In the genomic region with DNA sequence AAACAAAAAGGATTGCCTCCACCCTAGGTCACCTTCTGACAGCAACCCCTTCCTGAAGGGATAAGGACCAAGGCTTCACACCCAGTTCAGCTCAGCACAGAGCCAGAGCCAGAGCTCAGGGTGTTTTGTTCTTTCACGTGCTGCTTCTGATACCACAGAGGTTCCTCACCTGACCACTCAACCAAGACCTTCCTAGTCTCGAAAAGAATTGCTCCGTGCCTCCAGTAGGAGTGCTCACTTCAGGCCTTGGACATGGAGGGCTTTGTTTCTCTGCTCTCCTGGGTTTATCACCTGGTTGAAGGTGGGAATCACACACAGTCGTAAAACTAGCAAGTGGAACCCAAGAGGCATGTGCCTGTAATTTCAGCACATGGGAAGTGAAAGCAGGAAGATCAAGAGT, we compare ENCODE assay signal across 28 mouse cellular contexts. TPM values are rescaled to one million over a fixed set of nuclear protein-coding genes. Genes with fewer than 3 reads are reported as not detected.
DNase-seq lines count a peak whose midpoint lies in the region; ATAC-seq and TF ChIP-seq lines count a peak whose summit lies in the region.
"Had no signal": no experiment of that assay in that cellular context is flagged by ENCODE, and none has a peak within 500 bp of the region (broad histone marks: within the 10 kb centered on the region; RNA-seq: fewer than 3 reads in every experiment).

No protein-coding gene starts in this region.

- ATAC-seq in kidney, postnatal 0 days (replicated peaks; ENCODE audit: low FRiP score, low read depth), result no peak
- ATAC-seq in megakaryocyte, adult 5-6 weeks (ENCODE audit: poor library complexity, severe bottlenecking), result 0 out of 2 replicates have a peak, but pooled peaks have one; percentile 24
- ATAC-seq: forebrain, embryonic 15.5 days; hindbrain, postnatal 0 days; intestine, embryonic 15.5 days had no signal

- no peaks in the 10 kb centered on the region for H3K4me1 ChIP-seq in kidney, postnatal 0 days (replicated peaks; ENCODE audit: insufficient read depth, low read length)
- H3K4me1 ChIP-seq: embryonic facial prominence, embryonic 13.5 days; forebrain, embryonic 10.5 days; forebrain, embryonic 15.5 days; heart, embryonic 15.5 days; hindbrain, embryonic 12.5 days; intestine, embryonic 15.5 days; liver, embryonic 15.5 days; lung, embryonic 15.5 days had no signal

- DNase-seq in kidney, postnatal 0 days (ENCODE audit: low spot score), result no peak
- no peak for DNase-seq in kidney, adult 9 months
- peak; percentile 12 for DNase-seq in ES-CJ7 (ENCODE audit: low read depth, low spot score)
- no peak for DNase-seq in lung, postnatal 25 days (ENCODE audit: low spot score)
- DNase-seq in heart, adult 8-10 months (ENCODE audit: low spot score), result no peak
- DNase-seq in urinary bladder, adult 2 months (ENCODE audit: low spot score), result no peak
- DNase-seq: adrenal gland, postnatal 25 days; cerebellum, adult 18-20 months; cerebellum, postnatal 10 days; gastrocnemius, postnatal 25 days; heart, postnatal 36 days; kidney, adult 2 months; kidney, postnatal 25 days; lung, postnatal 36 days; midbrain, embryonic 14.5 days; right cerebral cortex, adult 18-20 months had no signal

- no peaks in the 10 kb centered on the region for H3K36me3 ChIP-seq in kidney, postnatal 0 days (ENCODE audit: insufficient read depth, low read length)
- H3K36me3 ChIP-seq: embryonic facial prominence, embryonic 13.5 days; forebrain, embryonic 10.5 days; forebrain, embryonic 15.5 days; heart, embryonic 15.5 days; hindbrain, embryonic 12.5 days; intestine, embryonic 15.5 days; liver, embryonic 15.5 days; lung, embryonic 15.5 days had no signal

- WGBS in kidney, postnatal 0 days, result 49% methylated on average over 4 of the region's 4 CpGs

- TF ChIP-seq CTCF in kidney, postnatal 0 days (IDR thresholded peaks at IDR 0.05; ENCODE audit: low read depth), result peak; percentile 20; the same call in 1 of the 2 replicates

- H3K9me3 ChIP-seq in kidney, postnatal 0 days (replicated peaks; ENCODE audit: low read length), result no peaks in the 10 kb centered on the region
- H3K9me3 ChIP-seq: embryonic facial prominence, embryonic 13.5 days; forebrain, embryonic 10.5 days; forebrain, embryonic 15.5 days; heart, embryonic 15.5 days; hindbrain, embryonic 12.5 days; intestine, embryonic 15.5 days; liver, embryonic 15.5 days; lung, embryonic 15.5 days had no signal

- H3K4me2 ChIP-seq in kidney, postnatal 0 days (ENCODE audit: low read length), result no peak overlapping the region
- H3K4me2 ChIP-seq: embryonic facial prominence, embryonic 13.5 days; forebrain, embryonic 15.5 days; heart, embryonic 15.5 days; hindbrain, embryonic 12.5 days; intestine, embryonic 15.5 days; liver, embryonic 15.5 days; lung, embryonic 15.5 days had no signal

- no peak overlapping the region for H3K4me3 ChIP-seq in kidney, postnatal 0 days (replicated peaks; ENCODE audit: low read depth, low read length)
- H3K4me3 ChIP-seq: embryonic facial prominence, embryonic 13.5 days; forebrain, embryonic 10.5 days; forebrain, embryonic 15.5 days; heart, embryonic 15.5 days; hindbrain, embryonic 12.5 days; intestine, embryonic 15.5 days; layer of hippocampus, adult 2 months; liver, embryonic 15.5 days; lung, embryonic 15.5 days had no signal

- no peak overlapping the region for H3K27ac ChIP-seq in kidney, postnatal 0 days
- H3K27ac ChIP-seq: embryonic facial prominence, embryonic 13.5 days; forebrain, embryonic 10.5 days; forebrain, embryonic 15.5 days; heart, embryonic 15.5 days; hindbrain, embryonic 12.5 days; hindbrain, postnatal 0 days; intestine, embryonic 15.5 days; layer of hippocampus, adult 2 months; liver, embryonic 15.5 days; lung, embryonic 15.5 days; stomach, postnatal 0 days had no signal

- no peak overlapping the region for H3K9ac ChIP-seq in kidney, postnatal 0 days (ENCODE audit: low read depth, low read length)
- H3K9ac ChIP-seq: embryonic facial prominence, embryonic 13.5 days; forebrain, embryonic 15.5 days; heart, embryonic 15.5 days; hindbrain, embryonic 12.5 days; intestine, embryonic 15.5 days; liver, embryonic 15.5 days; lung, embryonic 15.5 days had no signal

- H3K27me3 ChIP-seq in kidney, postnatal 0 days (ENCODE audit: insufficient read depth, low read length), result no peaks in the 10 kb centered on the region
- H3K27me3 ChIP-seq: embryonic facial prominence, embryonic 13.5 days; forebrain, embryonic 15.5 days; heart, embryonic 15.5 days; hindbrain, embryonic 12.5 days; intestine, embryonic 15.5 days; liver, embryonic 15.5 days; lung, embryonic 15.5 days had no signal

RNA-seq across cellular contexts. Expression of gene Srpk2, which starts 46.4 kb away (rescaled TPM):
- polyA plus RNA-seq in kidney, postnatal 0 days (2015; fragmentation: Nextera tagmentation; extraction: Ambion mirVana), result 41.9 and 46.5 TPM in 2 replicates
- total RNA-seq in megakaryocyte, adult 5-6 weeks (2015), result 42.0 and 46.9 TPM in 2 replicates
- 52.8 and 62.8 TPM in 2 replicates for total RNA-seq in megakaryocyte, adult 5-6 weeks (2017)
- total RNA-seq in heart, adult 8-10 months (2022), result 10 to 100 TPM; 41.1 to 48.5 (median 42.5) TPM
- polyA plus RNA-seq in urinary bladder, adult 2 months (2012; rRNA removed), result 27.4 and 31.0 TPM in 2 replicates
